In genomic region chr7:111121522-111121921, GRCm38 (mm10) we compare ENCODE assay signal across 7 mouse cellular contexts. TPM values are rescaled to one million over a fixed set of nuclear protein-coding genes. Genes with fewer than 3 reads are reported as not detected.
DNase-seq lines count a peak whose midpoint lies in the region; ATAC-seq and TF ChIP-seq lines count a peak whose summit lies in the region.

No protein-coding gene starts in this region.

- no peak for ATAC-seq in megakaryocyte, adult 5-6 weeks (ENCODE audit: poor library complexity, severe bottlenecking)
- no peak for ATAC-seq in heart, postnatal 0 days (ENCODE audit: insufficient read depth, low read depth)

- WGBS in heart, postnatal 0 days = 36% methylated on average over 9 of the region's 9 CpGs

- H3K4me2 ChIP-seq in heart, postnatal 0 days (ENCODE audit: low read depth, low read length) = peak overlapping the region; percentile 70

- TF ChIP-seq CTCF in cortical plate, adult 2 months (IDR thresholded peaks at IDR 0.05; ENCODE audit: extremely low read depth, insufficient read depth, low read length) = no peak
- TF ChIP-seq CTCF in heart, postnatal 0 days (IDR thresholded peaks at IDR 0.05; ENCODE audit: low read depth) = no peak

- H3K27me3 ChIP-seq in megakaryocyte, embryonic 14.5 days (replicated peaks) = no peaks in the 10 kb centered on the region
- H3K27me3 ChIP-seq in heart, postnatal 0 days (ENCODE audit: control insufficient read depth, insufficient read depth, low read length) = no peaks in the 10 kb centered on the region

- H3K9me3 ChIP-seq in megakaryocyte, embryonic 14.5 days = no peaks in the 10 kb centered on the region
- no peaks in the 10 kb centered on the region for H3K9me3 ChIP-seq in heart, postnatal 0 days (replicated peaks; ENCODE audit: control insufficient read depth, low read length)

- peak overlapping the region; percentile 96 for H3K4me3 ChIP-seq in megakaryocyte, embryonic 14.5 days (replicated peaks)
- H3K4me3 ChIP-seq in cortical plate, adult 2 months (ENCODE audit: insufficient read depth, low read length) = peak overlapping the region; percentile 79
- peak overlapping the region; percentile 59 for H3K4me3 ChIP-seq in heart, postnatal 0 days (ENCODE audit: low read depth, low read length)

- no peak for TF ChIP-seq EP300 in heart, postnatal 0 days (IDR thresholded peaks at IDR 0.05; ENCODE audit: low read depth)

- H3K9ac ChIP-seq in heart, postnatal 0 days (replicated peaks; ENCODE audit: low read depth, low read length) = peak overlapping the region; percentile 69

- H3K27ac ChIP-seq in cortical plate, adult 2 months (ENCODE audit: insufficient read depth, low read length) = peak overlapping the region; percentile 99; the same call in 1 of the 2 replicates
- peak overlapping the region; percentile 96 for H3K27ac ChIP-seq in heart, postnatal 0 days (ENCODE audit: low read depth)

- no peak for DNase-seq in heart, postnatal 0 days (ENCODE audit: low spot score)
- DNase-seq in left cerebral cortex, postnatal 4 days = peak; percentile 4
- peak; percentile 39 for DNase-seq in naive thymus-derived CD4-positive, alpha-beta T cell, adult 2 months (ENCODE audit: low read depth)
- no peak for DNase-seq in gastrocnemius, postnatal 4 days (ENCODE audit: low spot score in 2 of 2)

- H3K36me3 ChIP-seq in megakaryocyte, embryonic 14.5 days (replicated peaks; ENCODE audit: low read length) = peaks cover 17% of the 10 kb centered on the region
- H3K36me3 ChIP-seq in heart, postnatal 0 days (replicated peaks; ENCODE audit: control insufficient read depth, insufficient read depth, low read length) = peaks cover 11% of the 10 kb centered on the region; the same call in 1 of the 2 replicates

- intact Hi-C loops in left cerebral cortex, postnatal 4 days (cut with DNase I) = loop anchor here (5.0 kb wide), 1 partner anchor 39 kb away; the partner anchor contains the start of gene Eif4g2

- peaks cover 17% of the 10 kb centered on the region for H3K4me1 ChIP-seq in megakaryocyte, embryonic 14.5 days
- peaks cover 3% of the 10 kb centered on the region; the same call in 1 of the 2 replicates for H3K4me1 ChIP-seq in cortical plate, adult 2 months (ENCODE audit: control insufficient read depth, insufficient read depth, low read length)
- peaks cover 13% of the 10 kb centered on the region for H3K4me1 ChIP-seq in heart, postnatal 0 days (ENCODE audit: control insufficient read depth, insufficient read depth)

- TF ChIP-seq POLR2A in cortical plate, adult 2 months (IDR thresholded peaks at IDR 0.05; ENCODE audit: extremely low read depth, insufficient read depth, low read length) = no peak

RNA-seq across cellular contexts. Expression of gene Eif4g2, which starts 38.7 kb away (rescaled TPM):
- 352 and 517 TPM in 2 replicates for polyA plus RNA-seq in megakaryocyte, embryonic 14.5 days (2012; ENCODE audit: insufficient read depth, low replicate concordance)
- 804 and 868 TPM in 2 replicates for total RNA-seq in megakaryocyte, adult 5-6 weeks (2015)
- 448 and 663 TPM in 2 replicates for total RNA-seq in megakaryocyte, adult 5-6 weeks (2017)
- polyA plus RNA-seq in cortical plate, adult 2 months (2012; rRNA removed) = 233 and 242 TPM in 2 replicates
- total RNA-seq in heart, postnatal 0 days (2014; rRNA removed; ENCODE audit: low replicate concordance) = 211 and 470 TPM in 2 replicates
- polyA plus RNA-seq in heart, postnatal 0 days (2015; fragmentation: Nextera tagmentation; extraction: Ambion mirVana) = 393 and 422 TPM in 2 replicates
- 1,000 to 10,000 TPM; 1,288 to 1,328 TPM for total RNA-seq in left cerebral cortex, postnatal 4 days (2021)
- total RNA-seq in gastrocnemius, postnatal 4 days (2021) = 100 to 1,000 TPM; 807 to 882 TPM

Comparison
In these comparisons a context has a peak if more than half of its experiments do, and no peak if none do; other contexts are left out.
1. DNase-seq: peak in left cerebral cortex, postnatal 4 days (single experiment) and naive thymus-derived CD4-positive, alpha-beta T cell, adult 2 months (single experiment); none in heart, postnatal 0 days (single experiment) and gastrocnemius, postnatal 4 days (0 of 2).
2. Peak in every context shown above with its lines, with median percentiles within 50 percentile points of each other: H3K4me3 ChIP-seq.